In genomic region chr11:20112741-20113480, GRCm38 (mm10) we compare ENCODE assay signal across 8 mouse cellular contexts. TPM values are rescaled to one million over a fixed set of nuclear protein-coding genes. Genes with fewer than 3 reads are reported as not detected.
A peak's percentile ranks its signal among the peaks of the same experiment; 100 is the strongest.
DNase-seq lines count a peak whose midpoint lies in the region; ATAC-seq lines count a peak whose summit lies in the region.

Gene Actr2, minus strand, starts transcription at chr11:20112913.

- peak within 1 kb of the TSS; percentile 65 for H3K4me2 ChIP-seq in hindbrain, embryonic 15.5 days

- no peaks in the 10 kb centered on the region for H3K36me3 ChIP-seq in hindbrain, embryonic 15.5 days

- WGBS in hindbrain, embryonic 15.5 days: under 1% methylated on average over 43 of the region's 57 CpGs

- no peaks in the 10 kb centered on the region for H3K9me3 ChIP-seq in hindbrain, embryonic 15.5 days

- peak within 1 kb of the TSS; percentile 88 for H3K27ac ChIP-seq in hindbrain, embryonic 15.5 days (replicated peaks)

- H3K9ac ChIP-seq in hindbrain, embryonic 15.5 days: peak within 1 kb of the TSS; percentile 74

- peak; percentile 98 for DNase-seq in T-cell, adult 2 months (ENCODE audit: low spot score)
- DNase-seq in cerebellum, postnatal 36 days: peak; percentile 95 to 97
- DNase-seq in frontal cortex, postnatal 36 days (ENCODE audit: low spot score in 2 of 2): peak; percentile 95 to 96
- DNase-seq in left cerebral cortex, adult 11 months (ENCODE audit: low spot score): peak; percentile 91
- DNase-seq in lung, postnatal 4 days: peak; percentile 98 to 99
- DNase-seq in retina, postnatal 7 days (ENCODE audit: low read depth, low spot score): peak; percentile 96
- DNase-seq in urinary bladder, adult 2 months (ENCODE audit: low spot score): peak; percentile 95

- peaks cover 22% of the 10 kb centered on the region for H3K4me1 ChIP-seq in hindbrain, embryonic 15.5 days (replicated peaks)

- peak; percentile 99 for ATAC-seq in hindbrain, embryonic 15.5 days (ENCODE audit: low FRiP score, low read depth)

- H3K27me3 ChIP-seq in hindbrain, embryonic 15.5 days: no peaks in the 10 kb centered on the region

- H3K4me3 ChIP-seq in hindbrain, embryonic 15.5 days: peak within 1 kb of the TSS; percentile 85

RNA-seq across cellular contexts. Expression of gene Actr2, which starts in this region (rescaled TPM):
- polyA plus RNA-seq in hindbrain, embryonic 15.5 days (2015; fragmentation: Nextera tagmentation; extraction: Ambion mirVana): 151 and 156 TPM in 2 replicates
- 93.5 and 95.0 TPM in 2 replicates for polyA plus RNA-seq in urinary bladder, adult 2 months (2012; rRNA removed)

Comparison
In these comparisons a context has a peak if more than half of its experiments do, and no peak if none do; other contexts are left out.
1. Peak in every context shown above with its lines: DNase-seq, ATAC-seq, H3K4me3 ChIP-seq and H3K27ac ChIP-seq.